Mouse (Mus musculus): ENCODE data around the gene Krtap4-16. TPM values are rescaled to one million over a fixed set of nuclear protein-coding genes. Genes with fewer than 3 reads are reported as not detected.

Gene Krtap4-16
- polyA plus RNA-seq, 1 experiment from 2014 or later: not detected

Other genes starting within 250 kb of the Krtap4-16 start
- gene Gm11938, start 248.3 kb downstream of the Krtap4-16 start, polyA plus RNA-seq (2016; fragmentation: Nextera tagmentation; extraction: Ambion mirVana): not detected in 2 replicates
- not detected in 2 replicates for gene Gm11937, start 241.4 kb downstream of the Krtap4-16 start, polyA plus RNA-seq (2016; fragmentation: Nextera tagmentation; extraction: Ambion mirVana)
- gene Krtap2-4, start 236.8 kb downstream of the Krtap4-16 start, polyA plus RNA-seq (2016; fragmentation: Nextera tagmentation; extraction: Ambion mirVana): not detected in 2 replicates
- not detected in 2 replicates for gene Gm11562, start 231.2 kb downstream of the Krtap4-16 start, polyA plus RNA-seq (2016; fragmentation: Nextera tagmentation; extraction: Ambion mirVana)
- gene Krtap4-1, start 223.4 kb downstream of the Krtap4-16 start, polyA plus RNA-seq (2016; fragmentation: Nextera tagmentation; extraction: Ambion mirVana): not detected in 2 replicates
- not detected in 2 replicates for gene Krtap4-2, start 216.5 kb downstream of the Krtap4-16 start, polyA plus RNA-seq (2016; fragmentation: Nextera tagmentation; extraction: Ambion mirVana)
- not detected in 2 replicates for gene Krtap4-7, start 207.5 kb downstream of the Krtap4-16 start, polyA plus RNA-seq (2016; fragmentation: Nextera tagmentation; extraction: Ambion mirVana)
- not detected in 2 replicates for gene Gm11555, start 201.4 kb downstream of the Krtap4-16 start, polyA plus RNA-seq (2016; fragmentation: Nextera tagmentation; extraction: Ambion mirVana)
- not detected in 2 replicates for gene Gm11563, start 192.6 kb downstream of the Krtap4-16 start, polyA plus RNA-seq (2016; fragmentation: Nextera tagmentation; extraction: Ambion mirVana)
- gene Krtap4-6, start 185.6 kb downstream of the Krtap4-16 start, polyA plus RNA-seq (2016; fragmentation: Nextera tagmentation; extraction: Ambion mirVana): not detected in 2 replicates
- not detected in 2 replicates for gene Gm14190, start 160.9 kb downstream of the Krtap4-16 start, polyA plus RNA-seq (2016; fragmentation: Nextera tagmentation; extraction: Ambion mirVana)
- gene Gm14180, start 117.3 kb downstream of the Krtap4-16 start, polyA plus RNA-seq (2016; fragmentation: Nextera tagmentation; extraction: Ambion mirVana): not detected in 2 replicates
- not detected in 2 replicates for gene Gm11595, start 78.7 kb downstream of the Krtap4-16 start, polyA plus RNA-seq (2016; fragmentation: Nextera tagmentation; extraction: Ambion mirVana)
- gene Krtap4-8, start 70.9 kb downstream of the Krtap4-16 start, polyA plus RNA-seq (2016; fragmentation: Nextera tagmentation; extraction: Ambion mirVana): not detected in 2 replicates
- gene Krtap4-9, start 66.4 kb downstream of the Krtap4-16 start, polyA plus RNA-seq (2016; fragmentation: Nextera tagmentation; extraction: Ambion mirVana): not detected in 2 replicates
- not detected in 2 replicates for gene Gm11596, start 58.1 kb downstream of the Krtap4-16 start, polyA plus RNA-seq (2016; fragmentation: Nextera tagmentation; extraction: Ambion mirVana)
- not detected in 2 replicates for gene Gm11569, start 52.7 kb downstream of the Krtap4-16 start, polyA plus RNA-seq (2016; fragmentation: Nextera tagmentation; extraction: Ambion mirVana)
- gene Gm11554, start 47.2 kb downstream of the Krtap4-16 start, polyA plus RNA-seq (2016; fragmentation: Nextera tagmentation; extraction: Ambion mirVana): not detected in 2 replicates
- not detected in 2 replicates for gene Krtap4-13, start 41.7 kb downstream of the Krtap4-16 start, polyA plus RNA-seq (2016; fragmentation: Nextera tagmentation; extraction: Ambion mirVana)
- not detected in 2 replicates for gene Gm11564, start 35.9 kb downstream of the Krtap4-16 start, polyA plus RNA-seq (2016; fragmentation: Nextera tagmentation; extraction: Ambion mirVana)
- not detected in 2 replicates for gene 2300003K06Rik, start 13.5 kb downstream of the Krtap4-16 start, polyA plus RNA-seq (2016; fragmentation: Nextera tagmentation; extraction: Ambion mirVana)
- not detected in 2 replicates for gene Gm11568, start 6.3 kb upstream of the Krtap4-16 start, polyA plus RNA-seq (2016; fragmentation: Nextera tagmentation; extraction: Ambion mirVana)
- gene Gm11559, start 12.9 kb upstream of the Krtap4-16 start, polyA plus RNA-seq (2016; fragmentation: Nextera tagmentation; extraction: Ambion mirVana): not detected in 2 replicates
- gene Krtap9-1, start 21.8 kb upstream of the Krtap4-16 start, polyA plus RNA-seq (2016; fragmentation: Nextera tagmentation; extraction: Ambion mirVana): not detected in 2 replicates
- gene Gm11567, start 27.6 kb upstream of the Krtap4-16 start, polyA plus RNA-seq (2016; fragmentation: Nextera tagmentation; extraction: Ambion mirVana): not detected in 2 replicates
- gene Krtap31-1, start 56.3 kb upstream of the Krtap4-16 start, polyA plus RNA-seq (2016; fragmentation: Nextera tagmentation; extraction: Ambion mirVana): not detected in 2 replicates
- gene Gm11565, start 63.1 kb upstream of the Krtap4-16 start, polyA plus RNA-seq (2016; fragmentation: Nextera tagmentation; extraction: Ambion mirVana): not detected in 2 replicates
- not detected in 2 replicates for gene Krtap31-2, start 84.7 kb upstream of the Krtap4-16 start, polyA plus RNA-seq (2016; fragmentation: Nextera tagmentation; extraction: Ambion mirVana)
- not detected in 2 replicates for gene Krtap9-5, start 96.9 kb upstream of the Krtap4-16 start, polyA plus RNA-seq (2016; fragmentation: Nextera tagmentation; extraction: Ambion mirVana)
- not detected in 2 replicates for gene Krtap29-1, start 127.4 kb upstream of the Krtap4-16 start, polyA plus RNA-seq (2016; fragmentation: Nextera tagmentation; extraction: Ambion mirVana)
- 0.14 TPM in 1 of 2 replicates, not detected in the other for gene Krtap16-1, start 135.0 kb upstream of the Krtap4-16 start, polyA plus RNA-seq (2016; fragmentation: Nextera tagmentation; extraction: Ambion mirVana)
- gene Krtap17-1, start 142.4 kb upstream of the Krtap4-16 start, polyA plus RNA-seq (2016; fragmentation: Nextera tagmentation; extraction: Ambion mirVana): 0.37 TPM in 1 of 2 replicates, not detected in the other
- gene Krt33a, start 164.6 kb upstream of the Krtap4-16 start, polyA plus RNA-seq (2016; fragmentation: Nextera tagmentation; extraction: Ambion mirVana): not detected in 2 replicates
- not detected in 2 replicates for gene Krt33b, start 178.3 kb upstream of the Krtap4-16 start, polyA plus RNA-seq (2016; fragmentation: Nextera tagmentation; extraction: Ambion mirVana)
- gene Krt34, start 189.9 kb upstream of the Krtap4-16 start, polyA plus RNA-seq (2016; fragmentation: Nextera tagmentation; extraction: Ambion mirVana): not detected in 2 replicates
- gene Krt31, start 198.9 kb upstream of the Krtap4-16 start, polyA plus RNA-seq (2016; fragmentation: Nextera tagmentation; extraction: Ambion mirVana): not detected in 2 replicates
- not detected in 2 replicates for gene Krt32, start 236.6 kb upstream of the Krtap4-16 start, polyA plus RNA-seq (2016; fragmentation: Nextera tagmentation; extraction: Ambion mirVana)
- not detected in 2 replicates for gene Krt35, start 244.6 kb upstream of the Krtap4-16 start, polyA plus RNA-seq (2016; fragmentation: Nextera tagmentation; extraction: Ambion mirVana)

Measured in neural tube, embryonic 12.5 days (tissue).